Mouse (Mus musculus): ENCODE results near the gene Entr1. TPM values are rescaled to one million over a fixed set of nuclear protein-coding genes. Genes with fewer than 3 reads are reported as not detected.

Gene Entr1
- polyA plus RNA-seq, 1 experiment: 121 TPM

DNA sequence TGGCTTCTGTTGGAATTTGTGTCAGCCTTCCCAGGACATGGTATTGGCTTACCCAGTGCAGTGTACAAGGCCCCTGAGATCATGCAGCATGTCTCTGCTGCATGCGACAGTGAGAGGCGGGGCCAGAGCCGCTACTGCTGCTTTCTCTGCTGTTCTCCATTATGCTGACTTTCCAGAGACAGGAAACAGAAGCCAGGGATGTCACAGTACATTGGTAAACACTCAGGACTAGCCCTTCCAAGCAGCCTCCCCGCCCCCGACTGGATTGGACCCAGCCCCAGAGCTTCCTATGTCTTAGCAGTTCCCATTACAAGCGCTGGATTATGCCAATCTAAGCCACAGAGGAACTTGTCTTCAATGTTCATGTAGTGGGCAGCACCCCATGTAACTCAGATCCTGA, 40.9 kb downstream of the Entr1 start:
- DNase-seq (ENCODE audit: low read depth): no peak

DNA sequence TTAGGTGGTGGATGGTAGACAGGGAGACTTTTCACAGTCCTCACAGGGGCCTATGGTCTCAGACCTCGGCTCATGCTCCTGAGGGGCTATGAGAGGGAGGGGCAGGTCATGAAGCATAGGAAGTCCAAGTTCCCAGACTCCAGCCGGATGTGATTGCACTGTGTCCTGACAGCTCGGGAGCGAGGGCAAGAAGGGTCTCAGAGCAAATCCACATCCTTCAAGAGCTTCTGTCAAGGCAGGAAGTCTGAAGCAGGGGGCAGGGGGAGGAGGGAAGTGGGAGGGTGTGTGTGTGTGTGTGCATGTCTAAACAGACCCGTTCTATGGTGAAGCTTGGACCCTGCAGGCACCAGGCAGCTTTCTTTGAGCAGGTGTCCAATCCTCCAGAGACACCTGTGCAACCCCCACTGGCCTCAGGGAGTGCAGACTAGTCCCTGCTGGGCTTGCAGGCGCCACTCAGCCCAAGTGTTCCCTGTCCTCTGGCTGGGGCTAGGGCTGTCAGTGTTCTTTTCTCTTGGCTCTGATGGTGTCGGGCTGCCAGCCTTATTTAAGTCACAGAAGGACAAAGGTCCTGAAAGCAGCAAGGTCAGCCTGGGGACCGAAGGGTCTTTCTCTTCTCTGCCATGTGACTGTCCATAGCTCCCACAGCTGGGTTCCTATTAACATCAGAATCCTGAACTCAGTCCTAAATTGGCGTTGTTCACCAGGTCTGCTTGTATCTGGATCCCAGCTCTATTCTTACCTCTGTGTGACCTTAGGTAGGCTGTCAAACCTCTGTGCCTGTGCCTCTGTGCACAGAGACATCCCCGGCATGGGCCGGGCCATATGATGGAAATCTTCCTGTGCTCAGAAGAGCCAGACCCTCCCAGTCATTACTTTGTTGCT, 46.3 kb downstream of the Entr1 start:
- DNase-seq (ENCODE audit: low read depth): no peak

DNA sequence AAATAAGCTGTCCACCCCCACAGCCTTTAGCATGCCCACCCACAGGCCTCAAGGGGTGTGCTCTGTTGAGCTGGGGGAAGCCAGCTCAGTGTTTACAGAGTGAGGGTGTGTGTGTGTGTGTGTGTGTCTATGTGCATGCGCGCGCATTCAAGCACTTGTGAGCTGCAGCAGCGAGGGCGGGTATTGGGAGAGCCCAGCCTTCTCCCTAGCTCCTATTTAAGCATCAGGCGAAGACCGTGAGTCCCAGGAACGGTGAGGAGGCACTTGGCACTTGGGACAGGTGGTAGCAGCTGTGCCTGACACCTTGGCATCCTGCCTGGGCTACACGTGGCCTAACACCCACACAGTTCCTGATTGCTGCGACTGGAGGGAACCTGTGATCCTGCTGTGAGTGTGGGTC, 47.1 kb downstream of the Entr1 start:
- no peak for DNase-seq (ENCODE audit: low read depth)

DNA sequence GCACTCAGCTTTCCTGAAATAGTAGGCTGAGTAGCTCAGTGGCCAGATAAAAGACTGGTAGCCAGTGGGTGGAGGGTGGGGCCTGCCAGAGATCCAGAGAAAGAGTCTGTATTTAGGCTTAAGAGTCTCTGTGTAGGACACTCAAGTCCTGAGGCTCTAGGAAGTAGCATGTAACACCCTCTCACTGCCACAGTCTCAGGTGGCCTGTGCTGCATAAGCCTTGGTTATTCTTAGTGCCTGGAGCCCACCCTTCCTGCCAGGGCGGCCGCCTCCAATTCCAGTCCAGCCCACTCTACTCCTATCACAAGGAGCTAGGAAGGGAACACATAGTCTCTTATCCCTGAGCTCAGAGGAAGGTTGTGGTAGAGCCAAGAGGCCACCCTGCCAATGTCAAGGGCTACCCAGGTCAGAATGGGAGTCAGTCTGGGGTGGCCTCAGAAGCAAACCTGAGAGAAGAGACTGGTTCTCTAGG, 47.6 kb downstream of the Entr1 start:
- DNase-seq (ENCODE audit: low read depth): no peak

DNA sequence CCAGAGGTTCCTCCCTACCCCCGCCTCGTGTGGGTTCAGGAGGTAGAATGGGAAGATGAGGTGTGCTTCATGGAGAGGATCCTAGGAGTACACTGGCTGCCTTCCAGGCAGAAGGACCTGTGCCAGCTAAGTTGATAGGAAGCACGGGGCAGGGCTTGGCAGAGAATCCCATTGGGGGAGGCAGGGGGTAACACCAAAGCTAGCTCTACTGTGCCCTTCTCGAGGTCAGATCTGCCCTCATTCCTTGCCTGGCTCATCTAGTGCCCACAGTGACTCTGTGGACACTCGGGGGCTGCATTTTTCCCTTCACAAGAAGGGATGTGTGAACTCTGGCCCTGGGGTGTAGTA, 49.9 kb downstream of the Entr1 start:
- no peak for DNase-seq (ENCODE audit: low read depth)

DNA sequence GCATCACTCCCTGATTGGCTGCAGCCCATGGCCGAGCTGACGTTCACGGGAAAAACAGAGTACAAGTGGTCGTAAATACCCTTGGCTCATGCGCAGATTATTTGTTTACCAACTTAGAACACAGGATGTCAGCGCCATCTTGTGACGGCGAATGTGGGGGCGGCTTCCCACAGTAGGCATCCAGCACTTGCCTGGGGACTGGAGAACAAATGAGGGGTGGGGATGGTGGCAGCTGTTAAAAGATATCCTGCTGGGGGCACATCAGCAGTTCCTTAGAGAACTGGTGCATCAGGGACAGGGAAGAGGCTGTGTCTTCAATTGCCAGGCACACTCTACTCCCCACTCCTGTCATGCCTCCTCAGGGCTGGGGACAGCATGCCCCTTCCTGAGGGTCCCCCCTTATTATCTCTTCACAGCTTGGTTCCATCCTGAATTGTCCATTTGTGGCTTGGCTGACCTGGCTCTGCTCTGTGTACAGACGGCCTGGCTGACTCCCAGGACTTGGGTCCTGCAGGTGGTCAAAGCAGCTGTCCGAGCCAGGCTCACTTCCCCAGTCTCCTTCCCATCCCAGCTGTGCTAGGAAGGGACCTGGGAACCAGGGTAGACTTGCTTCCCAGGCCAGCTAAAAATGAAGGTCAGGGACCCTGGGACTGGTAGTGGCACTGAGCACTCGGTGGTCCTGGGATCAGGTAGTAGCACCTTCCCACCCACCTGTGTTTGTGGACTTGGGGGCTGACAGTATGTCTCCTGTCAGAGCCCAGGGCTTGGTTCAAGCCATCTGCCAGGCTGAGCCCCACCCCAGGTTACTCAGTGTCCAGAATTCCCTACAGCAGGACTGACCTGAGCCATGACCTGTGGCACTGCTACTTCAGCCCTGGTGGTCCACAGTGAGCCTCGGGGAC, 50.6 kb downstream of the Entr1 start:
- no peak for DNase-seq (ENCODE audit: low read depth)

Other genes with a start within 250 kb of the Entr1 start
- 0.07 TPM in 1 of 2 replicates, not detected in the other for gene Lhx3, start 181.0 kb downstream of the Entr1 start, polyA plus RNA-seq (2012; rRNA removed)
- 51.8 and 70.0 TPM in 2 replicates for gene Qsox2, start 151.8 kb downstream of the Entr1 start, polyA plus RNA-seq (2012; rRNA removed)
- gene Ccdc187, start 94.8 kb downstream of the Entr1 start, polyA plus RNA-seq (2012; rRNA removed): 6.0 and 10.6 TPM in 2 replicates
- 14.8 and 17.7 TPM in 2 replicates for gene Gpsm1, start 73.8 kb downstream of the Entr1 start, polyA plus RNA-seq (2012; rRNA removed)
- 19.0 and 23.4 TPM in 2 replicates for gene Dnlz, start 37.2 kb downstream of the Entr1 start, polyA plus RNA-seq (2012; rRNA removed)
- 11.8 and 15.7 TPM in 2 replicates for gene Card9, start 28.4 kb downstream of the Entr1 start, polyA plus RNA-seq (2012; rRNA removed)
- 69.7 and 95.4 TPM in 2 replicates for gene Snapc4, start 8.7 kb downstream of the Entr1 start, polyA plus RNA-seq (2012; rRNA removed)
- 44.4 and 52.8 TPM in 2 replicates for gene Pmpca, start within 50 bp of the Entr1 start, polyA plus RNA-seq (2012; rRNA removed)
- gene Inpp5e, start 19.9 kb upstream of the Entr1 start, polyA plus RNA-seq (2012; rRNA removed): 24.9 and 28.2 TPM in 2 replicates
- 115 and 122 TPM in 2 replicates for gene Sec16a, start 55.9 kb upstream of the Entr1 start, polyA plus RNA-seq (2012; rRNA removed)
- gene Notch1, start 127.3 kb upstream of the Entr1 start, polyA plus RNA-seq (2012; rRNA removed): 49.0 and 67.9 TPM in 2 replicates
- 321 and 444 TPM in 2 replicates for gene Egfl7, start 190.7 kb upstream of the Entr1 start, polyA plus RNA-seq (2012; rRNA removed)
- gene Gm20532, start 197.3 kb upstream of the Entr1 start, polyA plus RNA-seq (2012; rRNA removed): not detected in 2 replicates
- 338 and 719 TPM in 2 replicates for gene Agpat2, start 215.1 kb upstream of the Entr1 start, polyA plus RNA-seq (2012; rRNA removed)
- 24.7 and 33.7 TPM in 2 replicates for gene Fam69b, start 239.1 kb upstream of the Entr1 start, polyA plus RNA-seq (2012; rRNA removed)